Mouse (Mus musculus) hindbrain, embryonic 14.5 days (tissue): ENCODE measurements around the gene Wnk2. TPM values are rescaled to one million over a fixed set of nuclear protein-coding genes. Genes with fewer than 3 reads are reported as not detected.

Source experiments
- ATAC-seq: fragments of 200-750 bp; cut with Nextera tagmentation; 2 replicates; pipeline ENCODE4 v1.8.0; 2017; ENCODE audit warnings: moderate number of reproducible peaks, mild to moderate bottlenecking, moderate TSS enrichment, moderate library complexity; ENCODE audit not compliant: low FRiP score
- DNase-seq: peaks from one replicate; pipeline ENCODE4 v3.0.0-alpha.2; 2015; ENCODE audit warnings: low spot score
- H3K27ac ChIP-seq: fragments of 300-500 bp; sonication (generic); 2 replicates; pipeline ENCODE4 v1.5.1; 2014; ENCODE audit warnings: mild to moderate bottlenecking, moderate library complexity
- H3K27me3 ChIP-seq: fragments of 300-500 bp; sonication (generic); 2 replicates; pipeline ENCODE4 v1.6.1; 2014; ENCODE audit warnings: mild to moderate bottlenecking, low read length, mixed read lengths; ENCODE audit not compliant: control insufficient read depth, insufficient read depth
- H3K36me3 ChIP-seq: fragments of 300-500 bp; sonication (generic); replicated peaks from 2 replicates; pipeline ENCODE4 v1.6.1; 2014; ENCODE audit not compliant: control insufficient read depth, insufficient read depth
- H3K4me1 ChIP-seq: fragments of 300-500 bp; sonication (generic); replicated peaks from 2 replicates; pipeline ENCODE4 v1.6.1; 2014; ENCODE audit warnings: antibody characterized with exemption, low read length, mixed read lengths; ENCODE audit not compliant: control insufficient read depth, insufficient read depth
- H3K4me2 ChIP-seq: fragments of 300-500 bp; sonication (generic); replicated peaks from 2 replicates; pipeline ENCODE4 v1.6.1; 2014; ENCODE audit warnings: mild to moderate bottlenecking, moderate library complexity
- H3K4me3 ChIP-seq: fragments of 300-500 bp; sonication (generic); replicated peaks from 2 replicates; pipeline ENCODE4 v1.5.1; 2014; ENCODE audit warnings: mild to moderate bottlenecking, low read length
- H3K9ac ChIP-seq: fragments of 300-500 bp; sonication (generic); 2 replicates; pipeline ENCODE4 v1.6.1; 2014
- H3K9me3 ChIP-seq: fragments of 300-500 bp; sonication (generic); 2 replicates; pipeline ENCODE4 v1.6.1; 2016; ENCODE audit warnings: low read length; ENCODE audit not compliant: control insufficient read depth
- WGBS: fragments of 180-500 bp; shearing (Covaris S2); extraction: QIAGEN DNeasy Blood & Tissue Kit; methylation state at CpG from one replicate; pipeline ENCODE4 v1.1.7; 2014; 5-methylcytosine and 5-hydroxymethylcytosine counted together
- polyA plus RNA-seq: library from polyadenylated mRNA; unstranded; fragments of >200 nt; fragmentation: Nextera tagmentation; extraction: Ambion mirVana; gene quantifications from 2 replicates; pipeline ENCODE4 v1.2.1, GENCODE M21; 2014

Gene Wnk2
- polyA plus RNA-seq, 1 experiment from 2014 or later = 28.0 TPM

DNA sequence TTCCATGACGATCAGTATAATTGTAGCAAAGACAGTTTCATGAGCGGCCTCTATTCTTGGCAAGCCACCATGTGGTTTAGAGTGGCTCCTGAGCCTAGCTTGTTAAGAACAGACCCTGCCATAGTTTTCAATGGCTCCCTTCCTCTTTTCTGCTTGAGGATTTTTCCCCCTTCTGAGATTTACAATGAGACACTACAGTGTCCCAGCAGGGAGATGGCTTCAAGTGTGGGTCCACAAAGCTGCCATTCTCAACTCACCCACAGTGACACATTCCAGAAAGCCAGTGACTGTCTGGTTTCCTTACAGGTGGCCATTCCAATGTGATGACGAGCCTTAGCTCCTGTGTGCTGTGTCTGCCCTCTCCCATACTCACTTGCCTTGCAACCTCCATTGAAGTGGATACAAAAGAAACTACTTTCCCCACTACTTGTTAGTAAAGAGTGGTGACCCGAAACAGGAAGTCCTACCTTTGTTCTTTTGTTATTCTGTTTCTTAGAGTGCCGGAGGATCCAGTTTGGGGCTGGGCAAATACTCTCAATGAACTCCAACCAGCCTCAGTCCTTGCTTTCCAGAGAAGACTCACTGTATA, 134.5 kb downstream of the Wnk2 start:
- 23% methylated on average over 5 of the region's 5 CpGs for WGBS
- Histone ChIP-seq H3K4me2 (no peak overlapping the region), H3K9me3 (0 out of 2 replicates have a peak, but pooled peaks cover 3% of the 10 kb centered on the region), H3K4me1 (peaks cover 17% of the 10 kb centered on the region), H3K36me3 (no peaks in the 10 kb centered on the region), H3K9ac (no peak overlapping the region), H3K4me3 (no peak overlapping the region), H3K27ac (no peak overlapping the region), H3K27me3 (no peaks in the 10 kb centered on the region)
- DNase-seq (no peak), ATAC-seq (no peak)

DNA sequence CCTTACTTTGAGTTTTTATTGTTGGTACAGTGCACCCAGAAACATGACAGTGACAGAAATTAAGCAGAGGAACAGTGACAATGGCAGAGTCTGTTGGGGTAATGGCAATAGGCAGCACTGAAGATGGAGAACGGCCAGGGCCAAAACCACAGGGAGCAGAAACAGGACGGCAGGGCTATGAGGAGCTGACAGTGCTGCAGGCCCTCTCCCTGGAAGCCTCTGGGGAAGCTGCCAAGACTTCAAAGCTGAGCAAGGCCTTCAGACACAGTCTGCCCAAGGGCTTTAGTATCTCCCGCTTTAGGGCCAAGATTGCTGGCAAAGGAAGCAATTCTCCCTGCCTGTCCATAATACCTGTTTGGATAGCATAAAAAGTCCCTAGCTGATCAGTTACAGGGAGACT, 146.1 kb downstream of the Wnk2 start:
- ATAC-seq = 0 out of 2 replicates have a peak, but pooled peaks have one; percentile 24
- Histone ChIP-seq H3K4me2 (no peak overlapping the region), H3K9ac (no peak overlapping the region), H3K4me1 (no peaks in the 10 kb centered on the region), H3K27me3 (no peaks in the 10 kb centered on the region), H3K4me3 (no peak overlapping the region), H3K36me3 (no peaks in the 10 kb centered on the region), H3K9me3 (no peaks in the 10 kb centered on the region), H3K27ac (no peak overlapping the region)
- 37% methylated on average over 3 of the region's 3 CpGs for WGBS
- no peak for DNase-seq

DNA sequence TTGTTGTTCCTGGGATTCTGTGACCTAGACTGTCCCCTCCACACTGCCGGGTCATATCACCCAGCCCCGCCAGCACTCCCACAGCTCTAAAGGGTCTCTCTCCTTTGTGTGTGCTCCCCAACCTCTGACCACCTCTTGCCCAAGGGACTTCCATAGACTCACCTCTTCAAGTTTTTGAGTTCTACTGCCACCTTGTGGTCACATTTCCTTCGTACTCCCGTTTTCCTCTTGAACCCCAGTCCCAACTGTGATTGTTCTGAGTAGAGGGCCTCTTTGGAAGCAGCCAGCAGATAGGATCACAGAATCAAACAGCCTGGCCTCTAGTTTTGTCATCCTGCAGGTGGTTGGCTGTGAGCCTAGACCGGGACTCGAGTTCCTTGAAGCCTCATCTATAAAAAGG, 149.2 kb downstream of the Wnk2 start:
- Histone ChIP-seq H3K4me1 (no peaks in the 10 kb centered on the region), H3K9me3 (no peaks in the 10 kb centered on the region), H3K36me3 (no peaks in the 10 kb centered on the region), H3K9ac (no peak overlapping the region), H3K27ac (no peak overlapping the region), H3K4me3 (no peak overlapping the region), H3K27me3 (no peaks in the 10 kb centered on the region), H3K4me2 (no peak overlapping the region)
- ATAC-seq (no peak; the same call in 1 of the 2 replicates), DNase-seq (peak; percentile 73)
- 10% methylated on average over 6 of the region's 6 CpGs for WGBS

DNA sequence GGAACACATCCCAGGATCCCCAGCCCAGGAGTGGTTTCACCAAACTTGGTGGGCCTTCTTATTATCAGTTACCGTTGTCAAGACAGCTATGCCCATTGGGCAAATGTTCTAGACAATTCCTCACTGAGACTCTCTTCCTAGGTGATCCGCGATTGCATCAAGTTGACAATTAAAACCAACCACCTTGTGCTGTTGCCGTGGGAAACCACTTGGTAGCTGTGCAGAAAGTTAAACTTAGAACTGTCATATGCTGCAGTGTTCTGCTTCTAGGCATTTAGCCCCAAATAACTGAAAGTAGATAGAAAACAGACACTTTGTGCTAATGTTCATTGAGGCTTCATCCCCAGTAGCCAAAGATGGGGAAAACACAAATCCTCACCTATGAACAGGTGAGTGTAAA, 151.1 kb downstream of the Wnk2 start:
- no peaks in the 10 kb centered on the region for H3K4me1 ChIP-seq
- no peak overlapping the region for H3K9ac ChIP-seq
- H3K27me3 ChIP-seq = no peaks in the 10 kb centered on the region
- WGBS = 91% methylated on average over 4 of the region's 4 CpGs
- DNase-seq = no peak
- H3K4me3 ChIP-seq = no peak overlapping the region
- H3K36me3 ChIP-seq = no peaks in the 10 kb centered on the region
- no peaks in the 10 kb centered on the region for H3K9me3 ChIP-seq
- H3K4me2 ChIP-seq = no peak overlapping the region
- no peak for ATAC-seq
- no peak overlapping the region for H3K27ac ChIP-seq

DNA sequence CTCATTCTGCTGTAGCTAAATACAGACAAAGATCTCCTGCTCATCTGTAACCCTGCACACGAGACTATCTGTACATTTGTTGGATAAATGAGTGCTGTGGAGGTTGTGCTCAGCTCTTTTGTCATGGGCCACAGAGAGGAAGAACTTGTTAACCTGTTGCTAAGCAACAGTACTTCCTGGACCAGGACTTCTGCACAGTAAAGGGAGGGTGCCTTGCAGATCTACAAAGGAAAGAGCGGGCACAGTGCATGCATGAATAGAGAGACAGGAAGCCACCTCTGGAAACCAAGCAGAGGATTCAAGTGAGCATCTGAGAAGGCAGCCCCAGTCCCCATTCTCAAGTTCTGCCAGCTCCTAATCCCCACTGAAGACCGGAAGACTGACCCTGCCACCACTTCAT, 152.9 kb downstream of the Wnk2 start:
- WGBS = 17% methylated on average over 3 of the region's 3 CpGs
- Histone ChIP-seq H3K27ac (no peak overlapping the region), H3K4me3 (no peak overlapping the region), H3K4me2 (no peak overlapping the region), H3K4me1 (no peaks in the 10 kb centered on the region), H3K27me3 (no peaks in the 10 kb centered on the region), H3K9me3 (no peaks in the 10 kb centered on the region), H3K9ac (no peak overlapping the region), H3K36me3 (no peaks in the 10 kb centered on the region)
- DNase-seq = no peak
- ATAC-seq = peak; percentile 57; the same call in 1 of the 2 replicates

DNA sequence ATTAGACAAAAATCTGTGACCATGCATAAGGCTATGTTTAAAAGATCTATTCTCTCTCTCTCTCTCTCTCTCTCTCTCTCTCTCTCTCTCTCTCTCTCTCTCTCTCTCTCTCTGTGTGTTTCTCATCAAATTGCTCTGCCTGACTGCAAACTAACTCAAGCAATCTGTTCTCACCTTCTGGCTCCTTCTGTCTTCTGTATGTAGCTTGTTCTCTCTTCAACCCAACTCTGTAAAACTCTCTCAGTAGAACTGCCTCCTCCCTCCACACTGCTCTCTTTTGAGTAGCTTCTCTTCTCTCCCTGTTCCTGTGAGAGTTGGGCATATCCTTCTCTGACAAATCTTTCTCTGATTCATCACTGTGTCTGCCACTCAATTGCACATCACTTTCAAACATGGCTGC, 154.9 kb downstream of the Wnk2 start:
- Histone ChIP-seq H3K4me3 (no peak overlapping the region), H3K9me3 (no peaks in the 10 kb centered on the region), H3K36me3 (no peaks in the 10 kb centered on the region), H3K27me3 (no peaks in the 10 kb centered on the region), H3K4me2 (no peak overlapping the region), H3K9ac (no peak overlapping the region), H3K4me1 (no peaks in the 10 kb centered on the region), H3K27ac (no peak overlapping the region)
- ATAC-seq (no peak), DNase-seq (no peak)

DNA sequence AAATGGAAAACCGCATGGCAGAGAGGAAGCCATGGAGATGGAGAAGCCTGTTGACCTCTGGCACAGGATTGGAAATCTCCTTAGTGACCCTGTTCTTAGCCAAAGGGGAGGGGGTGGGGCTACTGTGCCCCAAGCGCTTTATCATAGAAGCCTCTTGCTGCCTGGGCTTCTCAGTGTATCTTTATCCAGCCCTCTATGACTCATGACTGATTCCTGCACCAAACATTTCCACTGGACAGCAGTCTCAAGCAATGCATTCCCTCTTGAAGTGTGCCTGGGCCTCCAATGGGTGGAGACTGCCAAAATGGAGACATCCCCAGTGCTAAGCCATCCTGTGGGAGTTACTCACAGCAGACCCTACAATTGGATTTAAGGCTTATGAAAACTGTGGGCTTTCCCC, 157.7 kb downstream of the Wnk2 start:
- H3K27me3 ChIP-seq = no peaks in the 10 kb centered on the region
- H3K4me2 ChIP-seq = no peak overlapping the region
- ATAC-seq = no peak
- H3K4me1 ChIP-seq = no peaks in the 10 kb centered on the region
- H3K36me3 ChIP-seq = no peaks in the 10 kb centered on the region
- 83% methylated on average over 2 of the region's 2 CpGs for WGBS
- no peak for DNase-seq
- H3K27ac ChIP-seq = no peak overlapping the region
- no peaks in the 10 kb centered on the region for H3K9me3 ChIP-seq
- H3K9ac ChIP-seq = no peak overlapping the region
- no peak overlapping the region for H3K4me3 ChIP-seq

Other genes starting within 250 kb of the Wnk2 start
- gene Fam120a, start 180.0 kb downstream of the Wnk2 start, polyA plus RNA-seq = 15.3 and 16.6 TPM in 2 replicates
- gene Ninj1, start 39.5 kb upstream of the Wnk2 start, polyA plus RNA-seq = 33.3 and 33.5 TPM in 2 replicates
- 31.0 and 37.0 TPM in 2 replicates for gene Card19, start 68.0 kb upstream of the Wnk2 start, polyA plus RNA-seq
- gene Susd3, start 100.7 kb upstream of the Wnk2 start, polyA plus RNA-seq = 0.72 and 0.98 TPM in 2 replicates
- 1.5 and 2.2 TPM in 2 replicates for gene Fgd3, start 172.3 kb upstream of the Wnk2 start, polyA plus RNA-seq
- gene Bicd2, start 193.6 kb upstream of the Wnk2 start, polyA plus RNA-seq = 30.7 and 33.3 TPM in 2 replicates